Mouse (Mus musculus) liver, embryonic 14.5 days (tissue): ENCODE measurements around the gene Trp53i13. TPM values are rescaled to one million over a fixed set of nuclear protein-coding genes. Genes with fewer than 3 reads are reported as not detected.

Experiments
- ATAC-seq: fragments of 200-750 bp; cut with Nextera tagmentation; 2 replicates; pipeline ENCODE4 v1.8.0; 2017; ENCODE audit warnings: moderate number of reproducible peaks, mild to moderate bottlenecking, moderate library complexity; ENCODE audit not compliant: insufficient read depth
- DNase-seq, 3 experiments: peaks; one replicate each; pipeline ENCODE4 v3.0.0-alpha.2; 2012 to 2013; ENCODE audit warnings: low read depth in 3 of 3, low spot score in 3 of 3
- H3K27ac ChIP-seq: fragments of 300-500 bp; sonication (generic); 2 replicates; pipeline ENCODE4 v1.5.1; 2014; ENCODE audit warnings: moderate library complexity, mild to moderate bottlenecking, control low read depth, inconsistent platforms
- H3K27me3 ChIP-seq: fragments of 300-500 bp; sonication (generic); 2 replicates; pipeline ENCODE4 v1.6.1; 2014; ENCODE audit warnings: mild to moderate bottlenecking, low read length, moderate library complexity; ENCODE audit not compliant: control insufficient read depth, insufficient read depth
- H3K36me3 ChIP-seq: fragments of 300-500 bp; sonication (generic); replicated peaks from 2 replicates; pipeline ENCODE4 v1.6.1; 2014; ENCODE audit warnings: low read depth; ENCODE audit not compliant: control insufficient read depth, insufficient read depth
- H3K4me1 ChIP-seq, 2 experiments: fragments of 200-500 bp in 1 of 2; fragments of 300-500 bp in 1 of 2; sonication (generic) in 1 of 2; replicated peaks; 2 replicates each; pipeline ENCODE4 v1.6.1; 2012 to 2014; ENCODE audit warnings: antibody characterized with exemption in 1 of 2, inconsistent platforms in 1 of 2, low read length in 1 of 2; ENCODE audit not compliant: control insufficient read depth in 2 of 2, insufficient read depth in 2 of 2
- H3K4me2 ChIP-seq: fragments of 300-500 bp; sonication (generic); 2 replicates; pipeline ENCODE4 v1.6.1; 2014; ENCODE audit warnings: low read depth, mild to moderate bottlenecking, control low read depth, moderate library complexity
- H3K4me3 ChIP-seq, 2 experiments: fragments of 200-500 bp in 1 of 2; fragments of 300-500 bp in 1 of 2; sonication (generic) in 1 of 2; 2 replicates each; pipeline ENCODE4 v1.5.1; 2012 to 2014; ENCODE audit warnings: low read depth in 2 of 2, low read length in 2 of 2, mild to moderate bottlenecking in 2 of 2, control low read depth in 1 of 2, inconsistent platforms in 1 of 2, moderate library complexity in 1 of 2; ENCODE audit not compliant: insufficient read depth in 1 of 2
- H3K9ac ChIP-seq: fragments of 300-500 bp; sonication (generic); replicated peaks from 2 replicates; pipeline ENCODE4 v1.6.1; 2014; ENCODE audit warnings: mild to moderate bottlenecking, control low read depth, moderate library complexity
- H3K9me3 ChIP-seq: fragments of 300-500 bp; sonication (generic); 2 replicates; pipeline ENCODE4 v1.6.1; 2016; ENCODE audit warnings: low read length, mixed read lengths; ENCODE audit not compliant: control insufficient read depth
- CTCF ChIP-seq: IDR thresholded peaks from 2 replicates; pipeline ENCODE4 v1.5.1; 2016; ENCODE audit warnings: antibody characterized with exemption, low read depth, control low read depth
- EP300 ChIP-seq: IDR thresholded peaks from 2 replicates; pipeline ENCODE4 v1.6.1; 2016; ENCODE audit warnings: antibody characterized with exemption, low read depth
- WGBS: fragments of 180-500 bp; shearing (Covaris S2); extraction: QIAGEN DNeasy Blood & Tissue Kit; methylation state at CpG from one replicate; pipeline ENCODE4 v1.1.7; 2014; ENCODE audit not compliant: insufficient replicate concordance; 5-methylcytosine and 5-hydroxymethylcytosine counted together
- polyA plus RNA-seq, 2 experiments: library from polyadenylated mRNA; depleted of rRNA in 1 of 2; stranded (reverse) in 1 of 2; unstranded in 1 of 2; fragments of >200 nt; fragmentation: Nextera tagmentation in 1 of 2; extraction: Ambion mirVana in 1 of 2; gene quantifications; 2 replicates each; pipeline versions ENCODE4 v1.2.1 to v1.2.3; 2012 to 2014

Gene Trp53i13
- polyA plus RNA-seq, 2 experiments: 3.3 to 3.5 TPM

DNA sequence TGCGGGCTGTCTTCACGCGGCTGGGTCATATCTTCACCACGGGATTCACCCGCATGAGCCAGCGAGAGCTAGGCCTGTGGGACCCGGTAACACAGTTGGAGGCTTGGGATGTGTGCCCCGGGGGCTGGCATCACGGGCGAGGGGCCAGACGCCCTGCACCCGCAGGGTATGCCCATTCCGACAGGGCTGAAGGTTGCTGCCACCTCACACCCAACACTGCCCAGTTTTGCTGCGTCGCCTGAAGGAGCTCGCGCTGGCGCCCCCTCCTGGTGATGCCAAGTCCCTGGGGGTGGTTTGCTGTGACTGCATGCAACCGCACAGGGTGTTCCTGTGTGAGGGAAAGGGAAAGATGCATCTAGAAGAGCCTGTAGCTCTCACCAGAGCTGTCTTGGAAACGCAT, 48.0 kb downstream of the Trp53i13 start:
- WGBS: 14% methylated on average over 20 of the region's 20 CpGs
- DNase-seq: peak in 1 of 3 experiments; percentile 35
- no peak overlapping the region for H3K27ac ChIP-seq
- H3K36me3 ChIP-seq: no peaks in the 10 kb centered on the region
- no peaks in the 10 kb centered on the region for H3K9me3 ChIP-seq
- H3K4me1 ChIP-seq: no peaks in the 10 kb centered on the region
- peak overlapping the region; percentile 45 for H3K4me2 ChIP-seq
- H3K27me3 ChIP-seq: peaks cover 32% of the 10 kb centered on the region
- no peak overlapping the region for H3K9ac ChIP-seq
- no peak for ATAC-seq
- TF ChIP-seq EP300 (no peak), CTCF (peak; percentile 94)
- no peak overlapping the region for H3K4me3 ChIP-seq

GRCm38 (mm10) chr11:77467157-77467556, 48.6 kb downstream of the Trp53i13 start:
- TF ChIP-seq CTCF: peak; percentile 75
- no peak for TF ChIP-seq EP300

GRCm38 (mm10) chr11:77466544-77466943, 49.2 kb downstream of the Trp53i13 start:
- DNase-seq: no peak
- no peak overlapping the region for H3K4me3 ChIP-seq
- peaks cover 45% of the 10 kb centered on the region for H3K27me3 ChIP-seq
- no peak overlapping the region for H3K27ac ChIP-seq
- no peaks in the 10 kb centered on the region for H3K9me3 ChIP-seq
- H3K4me1 ChIP-seq: no peaks in the 10 kb centered on the region
- 36% methylated on average over 9 of the region's 9 CpGs for WGBS
- TF ChIP-seq CTCF (no peak), EP300 (no peak)
- ATAC-seq: no peak
- H3K4me2 ChIP-seq: no peak overlapping the region
- no peaks in the 10 kb centered on the region for H3K36me3 ChIP-seq
- no peak overlapping the region for H3K9ac ChIP-seq

More at GRCm38 (mm10) chr11:77467157-77467556, 48.6 kb downstream of the Trp53i13 start:
- H3K4me2 ChIP-seq: peak overlapping the region; percentile 28
- H3K27me3 ChIP-seq: peaks cover 38% of the 10 kb centered on the region
- no peak overlapping the region for H3K4me3 ChIP-seq
- no peak overlapping the region for H3K27ac ChIP-seq
- DNase-seq (peak in 1 of 3 experiments; percentile 17), ATAC-seq (peak; percentile 45)
- no peaks in the 10 kb centered on the region for H3K9me3 ChIP-seq
- no peaks in the 10 kb centered on the region for H3K4me1 ChIP-seq
- H3K9ac ChIP-seq: no peak overlapping the region
- no peaks in the 10 kb centered on the region for H3K36me3 ChIP-seq
- WGBS: 4% methylated on average over 25 of the region's 25 CpGs

DNA sequence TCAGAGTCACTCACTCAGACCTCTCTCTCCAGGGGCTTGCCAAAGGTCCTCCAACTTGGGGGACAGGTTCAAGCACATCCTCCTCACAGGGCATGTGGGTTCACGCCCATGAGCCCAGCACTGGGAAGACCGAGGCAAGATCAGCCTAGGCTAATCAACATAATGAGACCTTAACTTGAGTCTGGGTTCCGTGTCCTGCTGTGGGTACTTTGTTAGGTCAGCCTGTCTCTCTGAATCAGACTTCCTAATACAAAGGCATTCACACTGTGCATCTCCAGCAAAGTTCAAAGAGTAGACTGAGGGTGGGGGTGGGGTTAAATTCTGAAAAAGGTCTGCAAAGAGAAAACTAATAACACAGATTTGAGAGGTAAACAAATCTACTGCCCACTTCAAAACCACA, 50.7 kb downstream of the Trp53i13 start:
- H3K4me3 ChIP-seq: no peak overlapping the region
- H3K9ac ChIP-seq: no peak overlapping the region
- no peak overlapping the region for H3K4me2 ChIP-seq
- no peak for DNase-seq
- no peaks in the 10 kb centered on the region for H3K36me3 ChIP-seq
- no peaks in the 10 kb centered on the region for H3K4me1 ChIP-seq
- H3K27ac ChIP-seq: no peak overlapping the region
- 63% methylated on average over 3 of the region's 3 CpGs for WGBS
- no peak for TF ChIP-seq EP300
- TF ChIP-seq CTCF: no peak
- H3K9me3 ChIP-seq: no peaks in the 10 kb centered on the region
- peaks cover 54% of the 10 kb centered on the region for H3K27me3 ChIP-seq
- ATAC-seq: no peak

GRCm38 (mm10) chr11:77464684-77465083, 51.1 kb downstream of the Trp53i13 start:
- DNase-seq (no peak), ATAC-seq (no peak)
- Histone ChIP-seq H3K4me1 (no peaks in the 10 kb centered on the region), H3K27me3 (peaks cover 57% of the 10 kb centered on the region), H3K27ac (no peak overlapping the region), H3K36me3 (no peaks in the 10 kb centered on the region), H3K4me2 (no peak overlapping the region), H3K9ac (no peak overlapping the region), H3K9me3 (no peaks in the 10 kb centered on the region), H3K4me3 (no peak overlapping the region)
- 37% methylated on average over 4 of the region's 4 CpGs for WGBS
- TF ChIP-seq EP300 (no peak), CTCF (no peak)
